Mouse (Mus musculus) heart, embryonic 15.5 days (tissue): Measurements from ENCODE around the gene Purb. TPM values are rescaled to one million over a fixed set of nuclear protein-coding genes. Genes with fewer than 3 reads are reported as not detected.

Experiments used
- microRNA-seq: library from miRNA; unstranded; fragments of <30 nt; microRNA quantifications from one replicate; pipeline ENCODE4, GENCODE M21; 2016
- polyA plus RNA-seq: library from polyadenylated mRNA; unstranded; fragments of >200 nt; fragmentation: Nextera tagmentation; extraction: Ambion mirVana; gene quantifications from 2 replicates; pipeline ENCODE4 v1.2.1, GENCODE M21; 2015

The Purb gene
- polyA plus RNA-seq, 1 experiment from 2014 or later, result 26.1 TPM

Small RNAs within 50 kb of the gene (microRNA-seq; reads per million reads assigned to microRNA genes)
- not detected for gene Gm22123

Other genes starting within 250 kb of the Purb start
- not detected in 2 replicates for gene Npc1l1, start 245.8 kb downstream of the Purb start, polyA plus RNA-seq
- 45.8 and 60.3 TPM in 2 replicates for gene Ddx56, start 208.1 kb downstream of the Purb start, polyA plus RNA-seq
- gene Tmed4, start 201.0 kb downstream of the Purb start, polyA plus RNA-seq, result 76.0 and 84.3 TPM in 2 replicates
- 264 and 278 TPM in 2 replicates for gene Ogdh, start 184.3 kb downstream of the Purb start, polyA plus RNA-seq
- gene Zmiz2, start 86.8 kb downstream of the Purb start, polyA plus RNA-seq, result 6.6 and 8.2 TPM in 2 replicates
- 3,680 and 4,098 TPM in 2 replicates for gene Ppia, start 60.5 kb downstream of the Purb start, polyA plus RNA-seq
- 318 and 327 TPM in 2 replicates for gene H2afv, start 31.5 kb downstream of the Purb start, polyA plus RNA-seq
- 1.2 and 4.9 TPM in 2 replicates for gene Myo1g, start 45.0 kb upstream of the Purb start, polyA plus RNA-seq
- 44.7 and 68.9 TPM in 2 replicates for gene Ccm2, start 71.0 kb upstream of the Purb start, polyA plus RNA-seq
- gene Nacad, start 130.1 kb upstream of the Purb start, polyA plus RNA-seq, result 1.1 and 3.3 TPM in 2 replicates
- 38.8 and 48.5 TPM in 2 replicates for gene Tbrg4, start 150.2 kb upstream of the Purb start, polyA plus RNA-seq
- not detected in 2 replicates for gene Wap, start 162.7 kb upstream of the Purb start, polyA plus RNA-seq
- gene Ramp3, start 182.6 kb upstream of the Purb start, polyA plus RNA-seq, result 2.6 and 4.0 TPM in 2 replicates